Comparison of ENCODE assay signal across 8 mouse cellular contexts in the genomic region with DNA sequence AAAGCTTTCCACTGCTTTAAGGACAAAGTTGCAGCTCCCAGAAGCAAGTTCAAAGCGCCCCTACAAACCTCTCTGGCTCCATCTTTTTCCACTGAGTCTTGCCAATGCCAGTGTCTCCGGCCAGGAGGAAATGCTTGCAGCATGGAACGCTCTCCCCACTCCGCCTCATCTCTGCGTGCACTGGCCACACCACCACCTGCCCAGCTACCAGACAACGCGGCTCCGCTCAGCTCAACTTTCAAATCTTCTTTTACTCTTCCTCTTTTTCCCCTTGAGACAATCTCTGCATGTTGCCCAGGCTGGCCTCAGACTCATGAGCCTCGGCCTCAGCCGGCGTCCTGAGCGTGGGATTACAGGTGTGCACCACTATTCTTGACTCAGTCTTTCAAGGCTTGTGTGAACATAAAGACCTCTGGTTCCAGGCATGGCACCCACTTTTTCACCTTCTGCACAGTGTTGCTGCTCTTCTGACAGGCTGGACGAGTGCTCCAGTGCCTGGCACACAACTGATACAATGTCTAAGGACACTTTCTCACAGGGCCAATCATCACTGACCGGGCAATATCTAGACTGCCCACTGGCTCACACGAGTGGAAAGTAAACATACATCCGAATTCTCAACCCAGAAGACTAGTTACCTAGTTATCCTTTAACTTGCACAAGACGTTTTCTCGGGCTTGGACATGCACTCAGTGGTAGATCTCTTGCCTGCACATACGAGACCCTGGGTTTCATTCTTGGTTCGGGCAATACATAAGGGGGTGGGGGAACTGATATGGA. TPM values are rescaled to one million over a fixed set of nuclear protein-coding genes. Genes with fewer than 3 reads are reported as not detected.
DNase-seq lines count a peak whose midpoint lies in the region; ATAC-seq and TF ChIP-seq lines count a peak whose summit lies in the region.

No protein-coding gene starts in this region.

- ATAC-seq in limb, embryonic 15.5 days (ENCODE audit: insufficient number of reproducible peaks, low FRiP score, low TSS enrichment, low read depth) = no peak
- ATAC-seq in neural tube, embryonic 13.5 days (ENCODE audit: low read depth) = no peak

- H3K4me1 ChIP-seq in cortical plate, adult 2 months (ENCODE audit: control insufficient read depth, insufficient read depth, low read length) = peaks cover 19% of the 10 kb centered on the region
- peaks cover 71% of the 10 kb centered on the region for H3K4me1 ChIP-seq in limb, embryonic 15.5 days
- peaks cover 82% of the 10 kb centered on the region for H3K4me1 ChIP-seq in neural tube, embryonic 13.5 days (replicated peaks)

- H3K36me3 ChIP-seq in limb, embryonic 15.5 days = no peaks in the 10 kb centered on the region
- H3K36me3 ChIP-seq in neural tube, embryonic 13.5 days = no peaks in the 10 kb centered on the region

- no peaks in the 10 kb centered on the region for H3K27me3 ChIP-seq in limb, embryonic 15.5 days
- H3K27me3 ChIP-seq in neural tube, embryonic 13.5 days = no peaks in the 10 kb centered on the region

- DNase-seq in B cell, adult 2 months = peak; percentile 60 to 61
- DNase-seq in heart, postnatal 10 days = peak; percentile 41 to 53
- no peak for DNase-seq in adrenal gland, adult 2 months
- no peak for DNase-seq in layer of hippocampus, adult 18-20 months (ENCODE audit: low spot score in 2 of 2)
- DNase-seq in frontal cortex, postnatal 25 days (ENCODE audit: low spot score in 2 of 2) = no peak

- 70% methylated on average over 20 of the region's 20 CpGs for WGBS in limb, embryonic 15.5 days
- 79% methylated on average over 20 of the region's 20 CpGs for WGBS in neural tube, embryonic 13.5 days

- peak overlapping the region; percentile 27; the same call in 1 of the 2 replicates for H3K27ac ChIP-seq in cortical plate, adult 2 months (ENCODE audit: insufficient read depth, low read length)
- H3K27ac ChIP-seq in limb, embryonic 15.5 days = peak overlapping the region; percentile 84
- H3K27ac ChIP-seq in neural tube, embryonic 13.5 days (replicated peaks) = peak overlapping the region; percentile 70

- H3K9ac ChIP-seq in limb, embryonic 15.5 days = no peak overlapping the region
- no peak overlapping the region for H3K9ac ChIP-seq in neural tube, embryonic 13.5 days

- no peak for TF ChIP-seq POLR2A in cortical plate, adult 2 months (IDR thresholded peaks at IDR 0.05; ENCODE audit: extremely low read depth, insufficient read depth, low read length)

- H3K9me3 ChIP-seq in limb, embryonic 15.5 days = no peaks in the 10 kb centered on the region
- H3K9me3 ChIP-seq in neural tube, embryonic 13.5 days = no peaks in the 10 kb centered on the region

- no peak for TF ChIP-seq CTCF in cortical plate, adult 2 months (IDR thresholded peaks at IDR 0.05; ENCODE audit: extremely low read depth, insufficient read depth, low read length)

- intact Hi-C loops in heart, postnatal 10 days (cut with DNase I) = no loop called here

- no peak overlapping the region for H3K4me2 ChIP-seq in limb, embryonic 15.5 days
- H3K4me2 ChIP-seq in neural tube, embryonic 13.5 days = no peak overlapping the region

- H3K4me3 ChIP-seq in cortical plate, adult 2 months (ENCODE audit: insufficient read depth, low read length) = no peak overlapping the region
- H3K4me3 ChIP-seq in limb, embryonic 15.5 days = no peak overlapping the region
- H3K4me3 ChIP-seq in neural tube, embryonic 13.5 days = no peak overlapping the region

RNA-seq across cellular contexts. Expression of gene Szrd1, which starts 4.6 kb away (rescaled TPM):
- 18.0 and 19.4 TPM in 2 replicates for polyA plus RNA-seq in cortical plate, adult 2 months (2012; rRNA removed)
- 100 to 1,000 TPM in 1 of 2 experiments, 10 to 100 TPM in 1; 92.4 to 108 TPM for total RNA-seq in heart, postnatal 10 days (2021)
- 46.9 and 51.9 TPM in 2 replicates for polyA plus RNA-seq in limb, embryonic 15.5 days (2015; fragmentation: Nextera tagmentation; extraction: Ambion mirVana)
- polyA plus RNA-seq in neural tube, embryonic 13.5 days (2015; fragmentation: Nextera tagmentation; extraction: Ambion mirVana) = 23.4 and 27.2 TPM in 2 replicates
- total RNA-seq in adrenal gland, adult 2 months (2021) = 100 to 1,000 TPM; 130 to 135 TPM
- 65.0 and 75.7 TPM in 2 replicates for polyA plus RNA-seq in adrenal gland, adult 2 months (2012; rRNA removed)
- 10 to 100 TPM; 58.5 to 61.0 TPM for total RNA-seq in layer of hippocampus, adult 18-20 months (2021)

RNA-seq across cellular contexts. Expression of gene Fbxo42, which starts 12.8 kb away (rescaled TPM):
- polyA plus RNA-seq in cortical plate, adult 2 months (2012; rRNA removed) = 20.7 and 22.6 TPM in 2 replicates
- 10 to 100 TPM; 14.7 to 15.6 TPM for total RNA-seq in heart, postnatal 10 days (2021)
- polyA plus RNA-seq in limb, embryonic 15.5 days (2015; fragmentation: Nextera tagmentation; extraction: Ambion mirVana) = 22.5 and 25.4 TPM in 2 replicates
- polyA plus RNA-seq in neural tube, embryonic 13.5 days (2015; fragmentation: Nextera tagmentation; extraction: Ambion mirVana) = 23.2 and 24.2 TPM in 2 replicates
- total RNA-seq in adrenal gland, adult 2 months (2021) = 10 to 100 TPM; 19.9 to 22.2 TPM
- polyA plus RNA-seq in adrenal gland, adult 2 months (2012; rRNA removed) = 11.3 and 11.4 TPM in 2 replicates
- total RNA-seq in layer of hippocampus, adult 18-20 months (2021) = 10 to 100 TPM; 23.2 to 24.4 TPM

RNA-seq across cellular contexts. Expression of gene Spata21, which starts 46.8 kb away (rescaled TPM):
- 0.53 and 0.71 TPM in 2 replicates for polyA plus RNA-seq in cortical plate, adult 2 months (2012; rRNA removed)
- not detected for total RNA-seq in heart, postnatal 10 days (2021)
- 0.14 and 0.36 TPM in 2 replicates for polyA plus RNA-seq in limb, embryonic 15.5 days (2015; fragmentation: Nextera tagmentation; extraction: Ambion mirVana)
- polyA plus RNA-seq in neural tube, embryonic 13.5 days (2015; fragmentation: Nextera tagmentation; extraction: Ambion mirVana) = not detected in 2 replicates
- not detected for total RNA-seq in adrenal gland, adult 2 months (2021)
- polyA plus RNA-seq in adrenal gland, adult 2 months (2012; rRNA removed) = not detected in 2 replicates
- under 1 TPM in 1 of 2 experiments, not detected in 1; 0.35 TPM for total RNA-seq in layer of hippocampus, adult 18-20 months (2021)

RNA-seq across cellular contexts. Expression of gene Necap2, which starts 56.8 kb away (rescaled TPM):
- polyA plus RNA-seq in cortical plate, adult 2 months (2012; rRNA removed) = 58.6 and 62.3 TPM in 2 replicates
- total RNA-seq in heart, postnatal 10 days (2021) = 10 to 100 TPM; 33.3 to 34.3 TPM
- 95.8 and 104 TPM in 2 replicates for polyA plus RNA-seq in limb, embryonic 15.5 days (2015; fragmentation: Nextera tagmentation; extraction: Ambion mirVana)
- 55.5 and 58.7 TPM in 2 replicates for polyA plus RNA-seq in neural tube, embryonic 13.5 days (2015; fragmentation: Nextera tagmentation; extraction: Ambion mirVana)
- 10 to 100 TPM; 55.8 to 65.3 TPM for total RNA-seq in adrenal gland, adult 2 months (2021)
- 54.8 and 63.7 TPM in 2 replicates for polyA plus RNA-seq in adrenal gland, adult 2 months (2012; rRNA removed)
- total RNA-seq in layer of hippocampus, adult 18-20 months (2021) = 10 to 100 TPM; 36.6 to 42.8 TPM

Comparison
In these comparisons a context has a peak if more than half of its experiments do, and no peak if none do; other contexts are left out.
1. DNase-seq: peak in B cell, adult 2 months (2 of 2) and heart, postnatal 10 days (2 of 2); none in adrenal gland, adult 2 months (single experiment), layer of hippocampus, adult 18-20 months (0 of 2) and frontal cortex, postnatal 25 days (0 of 2).
2. H3K27ac ChIP-seq: peak in every context shown above with its lines; median percentile 84 in limb, embryonic 15.5 days; 70 in neural tube, embryonic 13.5 days; 27 in cortical plate, adult 2 months.